Mouse (Mus musculus) cortical plate, adult 2 months (tissue): ENCODE results near the gene Vat1. TPM values are rescaled to one million over a fixed set of nuclear protein-coding genes. Genes with fewer than 3 reads are reported as not detected.

Source experiments
- H3K27ac ChIP-seq: fragments of 200-500 bp; 2 replicates; pipeline ENCODE4 v1.5.1; 2012; ENCODE audit warnings: low read length, control low read depth, inconsistent platforms; ENCODE audit not compliant: insufficient read depth
- H3K4me1 ChIP-seq: fragments of 200-500 bp; 2 replicates; pipeline ENCODE4 v1.6.1; 2011; ENCODE audit warnings: low read length; ENCODE audit not compliant: control insufficient read depth, insufficient read depth
- H3K4me3 ChIP-seq: fragments of 200-500 bp; 2 replicates; pipeline ENCODE4 v1.5.1; 2011; ENCODE audit warnings: mild to moderate bottlenecking, low read length, control low read depth; ENCODE audit not compliant: insufficient read depth
- CTCF ChIP-seq: fragments of 200-500 bp; IDR thresholded peaks from 2 replicates; pipeline ENCODE4 v1.5.1; 2011; ENCODE audit warnings: mild to moderate bottlenecking, control low read depth, low read length; ENCODE audit not compliant: insufficient read depth; ENCODE audit errors: extremely low read depth
- POLR2A ChIP-seq: fragments of 200-500 bp; IDR thresholded peaks from 2 replicates; pipeline ENCODE4 v1.6.1; 2011; ENCODE audit warnings: mild to moderate bottlenecking, low read length, control low read depth; ENCODE audit not compliant: insufficient read depth; ENCODE audit errors: extremely low read depth
- polyA plus RNA-seq: library from polyadenylated mRNA; depleted of rRNA; stranded (reverse); fragments of >200 nt; gene quantifications from 2 replicates; pipeline ENCODE4 v1.2.3, GENCODE M21; 2012

Gene Vat1
- polyA plus RNA-seq, 1 experiment, result 33.5 TPM

DNA sequence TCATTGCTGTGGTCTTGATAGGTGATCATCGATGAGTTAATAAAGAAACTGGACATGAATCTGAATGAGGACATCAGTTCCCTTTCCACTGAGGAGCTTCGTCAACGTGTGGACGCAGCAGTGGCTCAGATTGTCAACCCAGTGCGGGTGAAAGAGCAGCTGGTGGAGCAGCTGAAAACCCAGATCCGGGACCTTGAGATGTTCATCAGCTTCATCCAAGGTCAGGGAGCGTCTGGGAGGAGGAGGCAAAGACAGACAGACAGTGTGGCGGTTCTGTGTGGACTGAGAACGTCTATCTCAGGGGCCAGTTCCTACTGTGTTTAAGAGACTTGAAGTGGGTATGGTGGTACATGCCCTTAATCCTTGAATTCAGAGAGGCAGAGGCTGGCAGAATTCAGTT is 34.7 kb downstream of the Vat1 start:
- Histone ChIP-seq H3K27ac (no peak overlapping the region), H3K4me3 (no peak overlapping the region), H3K4me1 (no peaks in the 10 kb centered on the region; the same call in 1 of the 2 replicates)
- TF ChIP-seq POLR2A, result no peak
- TF ChIP-seq CTCF, result no peak

DNA sequence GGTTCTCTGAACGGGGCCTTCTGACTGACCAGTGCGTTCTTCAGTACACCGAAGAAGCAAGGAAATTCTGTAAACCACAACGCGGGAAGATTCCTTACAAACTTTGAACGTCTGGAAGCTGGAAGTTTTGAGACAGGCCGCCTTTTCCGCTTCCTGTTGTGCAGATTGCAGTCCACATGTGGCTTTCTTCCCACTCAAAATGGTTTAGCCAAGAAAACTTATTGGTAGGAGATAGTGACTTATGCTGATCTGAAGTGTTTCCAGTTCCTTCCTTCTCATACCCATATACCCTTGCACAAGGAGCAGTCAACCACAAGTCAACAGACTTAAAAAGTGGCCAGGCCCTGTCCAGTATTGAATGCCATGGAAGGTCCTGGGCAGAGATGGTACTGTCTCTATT is 39.9 kb downstream of the Vat1 start:
- H3K27ac ChIP-seq, result no peak overlapping the region
- peak overlapping the region; percentile 92 for H3K4me3 ChIP-seq
- peaks cover 2% of the 10 kb centered on the region; the same call in 1 of the 2 replicates for H3K4me1 ChIP-seq
- no peak for TF ChIP-seq POLR2A
- TF ChIP-seq CTCF, result no peak

DNA sequence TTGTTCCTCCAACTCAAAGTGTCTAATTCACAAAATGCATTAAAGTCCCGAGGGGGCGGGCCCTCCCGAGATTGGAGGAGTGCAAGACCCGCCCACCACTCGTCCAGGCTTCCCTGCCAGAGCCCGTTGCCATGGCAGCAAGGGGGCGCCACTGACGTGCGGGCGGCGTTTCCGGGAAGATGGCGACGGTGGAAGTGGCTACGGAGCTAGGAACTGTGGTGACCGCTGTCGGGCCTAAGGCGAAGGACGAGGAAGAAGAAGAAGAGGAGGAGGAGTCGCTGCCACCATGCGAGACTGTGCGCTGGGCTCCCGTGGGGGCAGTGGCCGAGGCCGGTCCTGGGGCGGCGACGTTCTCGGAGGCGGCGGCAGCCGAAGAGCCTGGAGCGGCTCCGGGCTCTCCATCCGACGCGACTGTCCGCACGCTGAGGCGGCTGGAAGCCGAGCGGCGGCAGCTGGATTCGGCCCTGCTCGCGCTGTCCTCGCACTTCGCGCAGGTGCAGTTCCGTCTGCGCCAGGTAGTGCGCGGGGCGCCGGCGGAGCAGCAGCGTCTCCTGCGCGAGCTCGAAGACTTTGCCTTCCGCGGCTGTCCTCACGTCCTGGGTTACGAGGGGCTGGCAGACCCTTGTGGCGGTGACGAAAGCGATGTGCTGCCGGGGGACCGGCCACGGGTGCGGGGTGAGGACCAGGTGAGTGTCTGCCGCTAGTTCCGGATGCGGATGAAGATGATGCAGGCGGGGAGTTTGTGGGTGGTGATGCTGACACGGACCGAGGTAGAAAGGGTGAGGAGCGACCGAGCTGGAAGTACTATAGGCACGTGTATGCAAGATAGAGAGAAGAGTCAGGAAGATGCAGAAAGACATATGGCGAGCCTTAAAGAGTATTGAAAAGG is 40.9 kb downstream of the Vat1 start, which contains the start of the genes Rundc1 and Ptges3l:
Gene Rundc1 (plus strand): TSS at position 161 of the 889 bp plus-strand sequence.
Gene Ptges3l (minus strand): TSS at position 409 of the 889 bp plus-strand sequence.
- H3K27ac ChIP-seq, result peak within 1 kb of the TSS; percentile 92
- peak within 1 kb of the TSS; percentile 92 for H3K4me3 ChIP-seq
- H3K4me1 ChIP-seq, result peaks cover 2% of the 10 kb centered on the region; the same call in 1 of the 2 replicates
- peak; percentile 83 for TF ChIP-seq POLR2A
- TF ChIP-seq CTCF, result no peak

DNA sequence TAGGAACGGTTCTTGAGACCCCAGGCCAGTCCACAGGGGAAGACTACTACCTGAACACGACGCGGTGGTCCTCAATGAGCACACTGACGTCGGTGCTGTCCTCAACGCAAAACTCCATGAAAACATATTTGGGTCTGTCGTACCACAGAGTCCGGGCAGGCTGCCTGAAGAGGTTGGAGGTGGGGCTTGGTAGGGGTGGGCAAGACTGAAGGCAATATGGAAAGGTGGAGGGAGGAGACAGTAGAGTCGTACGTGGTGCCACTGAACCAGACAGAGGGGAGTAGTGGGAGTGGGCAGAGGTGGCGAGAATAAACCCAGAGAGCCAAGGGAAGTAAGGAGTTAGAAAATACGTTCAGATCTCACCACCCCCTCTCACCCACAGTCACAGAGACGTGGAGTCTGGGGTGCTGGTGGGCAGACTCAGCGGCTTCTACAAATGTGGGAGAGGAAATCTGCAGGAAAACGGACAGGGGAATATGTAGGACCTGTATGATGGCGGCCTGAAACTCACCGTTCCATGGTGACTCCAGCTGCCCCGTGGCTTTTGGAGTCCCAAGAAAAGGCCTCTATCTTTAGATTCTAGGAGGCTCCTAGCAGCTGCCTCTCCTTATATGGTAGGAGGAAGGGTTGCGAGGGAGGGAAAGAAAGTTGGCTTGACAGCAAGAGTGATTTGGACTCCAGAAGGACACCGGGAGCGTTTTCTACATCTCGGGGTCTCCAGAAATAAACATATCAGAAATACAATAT is 41.8 kb downstream of the Vat1 start, which contains the start of gene Gm27029:
Gene Gm27029 (minus strand): TSS at position 692 of the 747 bp plus-strand sequence.
- Histone ChIP-seq H3K4me1 (peaks cover 2% of the 10 kb centered on the region; the same call in 1 of the 2 replicates), H3K4me3 (peak within 1 kb of the TSS; percentile 92)
- TF ChIP-seq POLR2A (no peak), CTCF (no peak)

DNA sequence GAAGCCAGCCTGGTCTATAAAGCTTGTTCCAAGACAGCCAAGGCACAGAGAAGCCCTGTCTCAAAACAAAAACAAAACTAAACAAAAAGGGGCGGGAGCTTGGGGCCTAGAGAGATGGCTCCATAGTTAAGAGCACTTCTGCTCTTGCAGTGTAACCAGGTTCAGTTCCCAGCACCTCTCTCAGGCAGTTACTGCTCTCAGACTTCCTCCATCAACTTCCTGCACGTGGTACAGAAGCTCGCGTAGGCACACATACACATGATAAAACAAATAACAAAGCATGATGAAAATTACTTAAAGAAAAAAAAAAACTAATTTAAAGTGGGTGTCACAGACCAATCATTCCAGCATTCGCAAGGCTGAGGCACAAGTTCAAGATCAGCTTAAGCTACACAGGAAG is 45.9 kb downstream of the Vat1 start:
- H3K4me1 ChIP-seq, result peaks cover 4% of the 10 kb centered on the region; the same call in 1 of the 2 replicates
- TF ChIP-seq POLR2A, result no peak
- no peak for TF ChIP-seq CTCF
- no peak overlapping the region for H3K4me3 ChIP-seq
- H3K27ac ChIP-seq, result no peak overlapping the region

More for the DNA sequence above, 41.8 kb downstream of the Vat1 start, which contains the start of gene Gm27029:
- H3K27ac ChIP-seq, result peak within 1 kb of the TSS; percentile 92

DNA sequence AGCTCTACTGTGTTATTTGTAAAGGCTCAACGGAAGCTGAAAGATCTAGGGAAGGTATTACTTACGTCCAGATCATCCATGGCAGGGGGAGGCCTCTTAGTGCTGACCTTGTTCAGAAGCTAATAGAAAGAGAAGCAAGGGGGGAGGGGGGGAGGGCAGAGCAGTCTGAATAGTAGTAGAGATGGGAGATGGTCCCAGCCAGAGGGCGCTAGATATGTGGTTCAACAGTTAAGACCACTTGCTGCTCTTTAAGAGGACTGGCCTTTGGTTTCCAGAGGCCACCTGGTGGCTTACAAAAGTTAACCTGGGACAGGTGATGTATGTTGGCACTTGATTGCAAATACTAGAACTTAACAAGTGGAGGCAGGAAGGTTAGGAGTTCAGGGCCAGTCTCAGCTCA is 46.4 kb downstream of the Vat1 start:
- Histone ChIP-seq H3K27ac (no peak overlapping the region), H3K4me1 (peaks cover 4% of the 10 kb centered on the region; the same call in 1 of the 2 replicates), H3K4me3 (no peak overlapping the region)
- TF ChIP-seq CTCF, result peak; percentile 21
- TF ChIP-seq POLR2A, result no peak

DNA sequence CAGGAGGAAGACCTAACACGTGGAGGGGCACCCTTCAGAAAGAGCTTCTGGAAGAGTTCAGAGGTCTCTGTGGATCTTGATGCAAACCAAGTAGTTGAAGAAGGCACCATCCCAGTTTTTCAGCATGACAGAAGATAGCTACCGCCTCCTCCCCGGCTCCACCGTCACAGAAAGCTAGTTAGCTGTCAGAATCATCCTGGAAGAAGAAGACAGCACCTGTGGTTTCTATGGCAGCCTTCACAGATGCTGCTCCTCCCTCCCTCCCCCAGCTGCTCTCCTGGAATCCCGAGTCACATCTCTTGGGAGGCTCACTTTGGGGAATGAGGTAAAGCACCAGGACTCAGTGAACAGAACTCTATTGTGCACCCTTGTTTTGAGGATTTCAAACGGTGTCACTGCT is 47.0 kb downstream of the Vat1 start:
- TF ChIP-seq CTCF (no peak), POLR2A (no peak)
- no peak overlapping the region for H3K27ac ChIP-seq
- peaks cover 3% of the 10 kb centered on the region; the same call in 1 of the 2 replicates for H3K4me1 ChIP-seq
- H3K4me3 ChIP-seq, result no peak overlapping the region

DNA sequence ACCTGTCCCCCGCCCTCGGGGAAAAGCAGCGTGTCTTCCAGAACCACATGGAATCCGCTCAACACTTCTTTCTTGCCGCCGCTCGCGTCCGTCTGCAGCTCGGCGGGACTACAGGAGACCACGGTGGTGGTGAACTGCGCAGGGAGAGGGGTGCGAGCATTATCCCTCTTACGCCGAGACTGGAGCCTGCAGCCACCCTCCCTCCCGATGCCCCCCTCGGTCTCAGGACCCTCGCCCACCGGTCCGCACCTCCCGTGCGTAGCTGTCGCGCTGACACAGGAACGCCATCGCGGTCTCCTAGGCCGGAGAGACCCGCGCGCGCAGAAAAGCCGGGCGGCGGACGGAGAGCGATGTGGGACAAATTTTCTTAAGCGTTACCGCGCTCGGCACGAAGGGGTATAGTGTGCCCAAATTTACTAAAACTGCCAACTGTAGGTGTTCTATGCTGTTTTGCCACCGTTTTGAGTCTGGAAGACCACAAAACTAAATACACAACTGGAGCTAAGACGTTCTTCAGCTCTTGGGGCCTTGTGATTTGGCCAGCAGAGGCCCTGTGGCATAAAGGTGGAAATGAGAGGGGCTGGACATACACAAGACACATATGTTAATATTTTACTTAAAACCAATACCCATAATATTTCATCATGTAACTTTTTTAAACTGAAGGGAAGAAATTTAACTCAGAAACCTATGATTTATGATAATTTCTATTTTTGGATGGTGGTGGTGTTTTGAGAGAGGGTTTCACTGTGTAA is 48.8 kb downstream of the Vat1 start, which contains the start of gene Aarsd1:
Gene Aarsd1 (minus strand): TSS at position 515 of the 755 bp plus-strand sequence.
- peak within 1 kb of the TSS; percentile 76 for H3K4me3 ChIP-seq
- no peak for TF ChIP-seq CTCF
- TF ChIP-seq POLR2A, result peak; percentile 21; the same call in 1 of the 2 replicates
- H3K27ac ChIP-seq, result peak within 1 kb of the TSS; percentile 17; the same call in 1 of the 2 replicates
- peaks cover 3% of the 10 kb centered on the region; the same call in 1 of the 2 replicates for H3K4me1 ChIP-seq

DNA sequence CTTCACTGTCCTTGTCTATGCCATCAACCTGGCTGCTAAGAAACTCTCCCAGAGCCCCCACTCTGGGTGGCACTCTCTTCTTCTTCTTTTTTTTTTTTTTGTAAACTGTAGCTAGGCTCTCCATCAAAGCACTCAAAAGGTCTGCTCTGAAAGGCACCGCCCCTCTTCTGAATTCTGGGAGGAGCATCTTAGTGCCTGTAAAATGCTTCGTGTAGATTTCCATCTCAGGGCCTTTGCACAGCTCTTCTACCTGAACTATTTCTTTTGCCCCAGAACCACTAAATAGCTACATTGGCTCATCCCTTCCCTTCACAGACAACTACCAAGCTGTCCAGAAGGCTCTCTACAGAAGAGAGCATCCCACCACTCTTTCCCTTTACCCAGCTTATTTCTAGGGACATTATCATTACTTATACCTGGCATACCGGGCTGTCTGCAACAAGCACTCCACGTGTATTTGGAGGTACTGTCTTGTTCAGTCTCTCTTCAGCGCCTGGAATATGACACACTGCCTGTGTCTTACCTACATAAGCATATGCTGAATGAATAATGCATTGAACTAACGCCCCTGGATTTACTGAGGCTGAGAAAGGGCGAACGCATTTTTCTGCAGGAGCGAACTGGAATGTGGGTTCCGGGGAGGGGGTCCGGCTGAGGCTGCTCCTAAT is 49.5 kb downstream of the Vat1 start:
- Histone ChIP-seq H3K4me3 (peak overlapping the region; percentile 76), H3K27ac (peak overlapping the region; percentile 17; the same call in 1 of the 2 replicates), H3K4me1 (peaks cover 3% of the 10 kb centered on the region; the same call in 1 of the 2 replicates)
- no peak for TF ChIP-seq CTCF
- TF ChIP-seq POLR2A, result no peak
